Mouse (Mus musculus): ENCODE results near the gene Adgrl1.

DNA sequence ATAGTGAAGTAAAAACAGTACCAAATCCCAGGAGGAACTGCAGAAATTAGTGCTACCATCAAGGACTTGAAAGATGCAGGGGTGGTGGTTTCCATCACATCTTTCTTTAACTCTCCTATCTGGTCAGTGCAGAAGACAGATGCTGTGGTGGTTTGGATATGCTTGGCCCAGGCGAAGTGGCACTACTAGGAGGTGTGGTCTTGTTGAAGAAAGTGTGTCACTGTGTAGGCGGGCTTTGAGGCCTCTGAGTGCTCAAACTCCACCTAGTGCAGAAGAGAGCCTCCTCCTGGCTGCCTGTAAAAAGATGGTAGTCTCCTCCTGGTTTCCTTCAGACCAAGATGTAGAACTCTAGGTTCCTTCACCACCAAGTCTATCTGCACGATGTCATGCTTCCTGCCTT is 45.6 kb downstream of the Adgrl1 start:
- TF ChIP-seq CTCF (IDR thresholded peaks at IDR 0.05; ENCODE audit: low read depth, low read length), result no peak
- no peak for TF ChIP-seq TAL1 (conservative IDR thresholded peaks at IDR 0.05; ENCODE audit: low read depth, low read length)

All from G1E (cell line).